In the genomic region with DNA sequence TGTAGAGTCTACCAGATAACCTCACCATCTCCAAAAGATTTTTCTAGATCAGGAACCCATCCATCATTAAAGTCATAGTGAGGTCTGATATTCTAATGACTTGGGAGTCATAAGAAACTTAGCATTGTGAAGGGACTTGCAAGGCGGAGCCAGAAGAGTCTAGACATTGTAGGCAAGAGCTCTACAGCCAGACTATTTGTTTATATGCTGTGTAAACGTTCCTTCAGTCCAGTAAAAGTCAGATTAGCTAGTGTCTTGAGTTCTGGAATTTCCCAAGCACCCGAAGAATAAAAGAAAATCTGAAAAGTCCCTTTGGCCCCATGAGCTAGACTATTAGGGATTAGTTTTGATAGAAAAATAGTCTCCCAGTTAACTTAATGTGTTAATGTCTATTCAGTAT, we compare ENCODE assay signal across 37 mouse cellular contexts. TPM values are rescaled to one million over a fixed set of nuclear protein-coding genes. Genes with fewer than 3 reads are reported as not detected.
"Had no signal": no experiment of that assay in that cellular context is flagged by ENCODE, and none has a peak within 500 bp of the region (broad histone marks: within the 10 kb centered on the region; RNA-seq: fewer than 3 reads in every experiment).

No protein-coding gene starts in this region.

- H3K36me3 ChIP-seq: heart, embryonic 10.5 days; heart, embryonic 12.5 days; heart, embryonic 13.5 days; heart, embryonic 15.5 days; hindbrain, embryonic 10.5 days; hindbrain, embryonic 12.5 days; hindbrain, embryonic 13.5 days; hindbrain, embryonic 15.5 days; intestine, embryonic 15.5 days; kidney, embryonic 15.5 days had no signal

- H3K27ac ChIP-seq: heart, adult 2 months; heart, embryonic 10.5 days; heart, embryonic 13.5 days; heart, embryonic 15.5 days; hindbrain, embryonic 10.5 days; hindbrain, embryonic 12.5 days; hindbrain, embryonic 13.5 days; hindbrain, embryonic 15.5 days; hindbrain, postnatal 0 days; intestine, embryonic 15.5 days; kidney, embryonic 15.5 days; kidney, postnatal 0 days; layer of hippocampus, adult 2 months had no signal

- H3K4me2 ChIP-seq: heart, embryonic 11.5 days; heart, embryonic 12.5 days; heart, embryonic 13.5 days; heart, embryonic 15.5 days; hindbrain, embryonic 12.5 days; hindbrain, embryonic 13.5 days; hindbrain, embryonic 14.5 days; hindbrain, embryonic 15.5 days; intestine, embryonic 15.5 days; kidney, embryonic 15.5 days had no signal

- H3K9ac ChIP-seq: heart, embryonic 12.5 days; heart, embryonic 13.5 days; heart, embryonic 15.5 days; hindbrain, embryonic 12.5 days; hindbrain, embryonic 13.5 days; hindbrain, embryonic 14.5 days; hindbrain, embryonic 15.5 days; intestine, embryonic 15.5 days; kidney, embryonic 15.5 days had no signal

- H3K9me3 ChIP-seq: heart, embryonic 10.5 days; heart, embryonic 12.5 days; heart, embryonic 13.5 days; heart, embryonic 15.5 days; hindbrain, embryonic 10.5 days; hindbrain, embryonic 12.5 days; hindbrain, embryonic 13.5 days; hindbrain, embryonic 15.5 days; intestine, embryonic 15.5 days; kidney, embryonic 15.5 days had no signal

- DNase-seq: heart, adult 18-20 months; heart, adult 2 months; heart, postnatal 10 days; heart, postnatal 14 days; heart, postnatal 36 days; heart, postnatal 4 days; kidney, adult 11 months; kidney, adult 18-20 months; kidney, adult 2 months; kidney, adult 8-10 months; kidney, adult 9 months; kidney, postnatal 10 days; kidney, postnatal 14 days; kidney, postnatal 25 days; kidney, postnatal 36 days; kidney, postnatal 4 days; layer of hippocampus, adult 9-11 months had no signal

- H3K27me3 ChIP-seq: heart, embryonic 12.5 days; heart, embryonic 13.5 days; heart, embryonic 15.5 days; hindbrain, embryonic 12.5 days; hindbrain, embryonic 13.5 days; hindbrain, embryonic 15.5 days; intestine, embryonic 15.5 days; kidney, embryonic 15.5 days had no signal

- ATAC-seq: hindbrain, embryonic 16.5 days; hindbrain, postnatal 0 days; inflammation-experienced regulatory T-cells, adult 6 months; intestine, embryonic 15.5 days; intestine, embryonic 16.5 days; intestine, postnatal 0 days had no signal

- H3K4me3 ChIP-seq: heart, adult 2 months; heart, embryonic 10.5 days; heart, embryonic 12.5 days; heart, embryonic 13.5 days; heart, embryonic 15.5 days; hindbrain, embryonic 10.5 days; hindbrain, embryonic 12.5 days; hindbrain, embryonic 13.5 days; hindbrain, embryonic 15.5 days; intestine, embryonic 15.5 days; kidney, embryonic 15.5 days; layer of hippocampus, adult 2 months had no signal

RNA-seq across cellular contexts. Expression of gene Itgb6, which starts 38.3 kb away (rescaled TPM):
- total RNA-seq: hematopoietic stem cell, adult 5-6 weeks; layer of hippocampus, adult 2 months had no signal
- polyA plus RNA-seq: hindbrain, embryonic 14.5 days; hindbrain, embryonic 15.5 days; inflammation-experienced regulatory T-cells, adult 6 months had no signal
